Mouse (Mus musculus) neutrophil, adult 5-6 weeks (primary cell): ENCODE data around the gene Itgb4. TPM values are rescaled to one million over a fixed set of nuclear protein-coding genes. Genes with fewer than 3 reads are reported as not detected.

ENCODE experiments used
- ATAC-seq: fragments of 151-379, 151-347 bp; 2 replicates; pipeline ENCODE4 v1.8.0; 2017; ENCODE audit warnings: mild to moderate bottlenecking, moderate TSS enrichment; ENCODE audit not compliant: insufficient number of reproducible peaks, poor library complexity, low FRiP score, severe bottlenecking; ENCODE audit errors: extremely low read depth
- total RNA-seq: library from RNA; stranded (forward); fragments of 200-1000 nt; gene quantifications from 2 replicates; pipeline ENCODE4 v1.2.3, GENCODE M21; 2017

Gene Itgb4
- total RNA-seq, result 0.23 and 0.25 TPM in 2 replicates

DNA sequence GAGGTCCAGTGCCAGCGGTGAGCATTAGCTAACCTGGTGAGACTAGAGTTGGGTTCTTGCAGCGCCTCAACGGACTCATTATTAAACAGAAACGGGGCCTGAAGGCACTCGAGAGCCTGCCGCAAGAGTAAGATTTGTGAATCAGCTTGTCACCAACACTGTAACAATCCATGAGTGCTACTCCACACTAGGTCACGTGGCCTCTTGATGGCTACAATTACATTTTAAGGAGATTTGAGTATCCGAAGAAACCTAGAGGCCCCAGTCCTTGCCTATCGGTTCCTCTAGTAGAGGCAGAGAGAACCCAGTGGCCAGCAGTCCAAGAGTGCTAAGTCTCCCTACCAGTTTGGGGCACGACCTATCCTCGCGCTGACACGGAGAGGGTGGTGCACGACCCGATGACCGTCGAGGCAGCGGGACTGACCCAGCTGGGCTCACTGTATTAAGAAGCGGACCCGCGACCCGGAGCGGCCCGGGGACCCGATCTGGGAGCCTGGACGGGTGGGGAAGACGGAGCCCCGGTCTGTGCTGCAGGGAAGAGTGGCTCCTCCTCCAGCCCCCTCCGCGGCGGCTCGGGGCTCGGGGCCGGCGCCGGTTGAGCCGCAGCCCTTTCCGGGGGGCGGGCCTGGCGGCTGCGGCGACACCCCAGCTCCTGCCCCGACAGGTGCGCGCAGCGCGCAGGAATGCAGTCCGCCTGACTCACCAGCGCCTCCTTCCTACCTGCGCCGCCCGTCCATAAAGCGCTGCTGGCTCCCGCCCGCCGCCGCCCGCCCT, at the start of gene Itgb4:
Itgb4 (plus strand) TSS at position 401 of the 774 bp plus-strand sequence.
- peak; percentile 28; the same call in 1 of the 2 replicates for ATAC-seq

DNA sequence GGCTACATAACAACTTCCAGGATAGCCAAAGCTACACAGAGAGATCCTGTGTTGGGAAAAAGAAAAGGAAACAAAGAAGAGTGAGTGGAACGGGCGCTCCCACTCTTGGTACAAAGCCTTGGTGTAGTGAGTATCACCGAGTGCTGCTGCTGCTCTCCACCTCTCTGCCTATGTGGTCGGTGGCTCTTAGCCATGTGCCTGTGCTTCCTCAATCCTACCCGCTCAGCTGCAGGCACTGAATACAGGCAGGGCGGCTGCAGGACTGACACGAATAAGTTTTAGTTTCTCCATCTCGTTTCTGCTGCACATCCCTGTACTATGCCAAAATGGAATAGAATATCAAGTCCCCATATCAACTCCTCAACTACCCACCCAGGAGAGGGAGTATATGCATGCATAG, 45.5 kb upstream of the Itgb4 start:
- no peak for ATAC-seq

GRCm38 (mm10) chr11:115929818-115930217, 44.7 kb upstream of the Itgb4 start:
- ATAC-seq, result peak; percentile 40

DNA sequence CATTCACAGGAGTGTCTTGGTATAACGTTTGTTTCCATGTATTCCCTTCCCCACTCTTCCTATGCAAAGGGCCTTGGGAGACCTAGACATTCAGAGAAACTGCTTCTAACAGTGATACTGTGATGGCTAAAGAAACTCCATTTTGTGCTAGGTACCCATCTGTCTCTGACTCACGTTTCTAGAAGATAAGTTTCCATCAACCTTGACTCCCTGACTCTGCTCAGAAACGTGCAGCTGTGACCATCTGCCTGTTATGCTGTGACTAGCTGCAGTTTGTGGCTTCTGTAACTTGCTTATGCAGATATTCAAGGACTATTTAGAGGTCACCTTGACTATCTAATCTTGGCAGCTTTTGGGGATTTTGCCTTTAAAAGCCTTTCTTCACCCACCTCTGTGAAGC, 43.3 kb upstream of the Itgb4 start:
- no peak for ATAC-seq

- peak; percentile 96 for ATAC-seq
These were observed 41.3 kb upstream of the Itgb4 start, which contains the start of the genes Sap30bp and Recql5 for GRCm38 (mm10) chr11:115933108-115933746. Gene Sap30bp (plus strand): TSS chr11:115933282. Gene Recql5 (minus strand): TSS chr11:115933477.

- no peak for ATAC-seq
These were observed 40.8 kb upstream of the Itgb4 start for GRCm38 (mm10) chr11:115933747-115934110.

- peak; percentile 83 for ATAC-seq
These were observed 34.7 kb upstream of the Itgb4 start for GRCm38 (mm10) chr11:115939690-115940329.

DNA sequence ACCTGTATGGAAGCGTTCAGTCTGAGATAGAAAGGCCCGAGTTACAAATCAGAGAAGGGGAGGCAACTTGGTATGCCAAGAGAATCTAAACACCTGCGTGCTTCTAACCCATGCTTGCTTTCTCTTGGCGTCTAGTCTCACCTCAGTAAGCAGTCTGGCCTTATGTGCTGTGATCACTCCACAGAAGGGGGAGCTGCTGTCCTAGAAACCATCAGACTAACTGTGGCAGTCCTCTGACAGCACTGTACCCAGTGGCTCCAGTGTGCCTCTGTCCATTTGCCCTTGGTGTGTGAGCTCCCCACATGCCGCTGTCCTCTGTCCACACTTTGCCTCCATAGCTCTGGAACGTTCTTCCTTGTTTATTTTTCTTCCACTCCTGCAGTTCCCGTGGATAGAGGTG, 32.5 kb upstream of the Itgb4 start:
- ATAC-seq, result no peak

DNA sequence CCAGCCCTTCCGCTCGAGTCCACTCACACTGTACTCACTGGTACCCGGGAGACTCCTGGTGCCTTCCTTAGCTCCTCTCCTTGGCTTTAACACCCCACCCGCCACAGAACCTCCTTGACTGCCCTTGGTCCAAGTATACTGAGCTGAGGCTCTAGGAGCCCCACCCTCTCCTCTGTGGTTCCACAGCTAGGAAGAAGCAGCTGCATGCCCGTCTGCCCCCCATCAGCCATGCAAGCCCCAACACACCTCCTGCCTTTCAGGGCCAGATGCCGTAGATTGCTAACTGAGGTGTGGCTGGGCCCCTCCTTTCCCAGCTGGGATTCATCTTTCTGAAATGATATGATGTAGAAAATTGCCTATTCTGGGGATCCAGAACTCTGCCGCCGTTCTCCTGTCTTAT, 29.3 kb upstream of the Itgb4 start:
- no peak for ATAC-seq

DNA sequence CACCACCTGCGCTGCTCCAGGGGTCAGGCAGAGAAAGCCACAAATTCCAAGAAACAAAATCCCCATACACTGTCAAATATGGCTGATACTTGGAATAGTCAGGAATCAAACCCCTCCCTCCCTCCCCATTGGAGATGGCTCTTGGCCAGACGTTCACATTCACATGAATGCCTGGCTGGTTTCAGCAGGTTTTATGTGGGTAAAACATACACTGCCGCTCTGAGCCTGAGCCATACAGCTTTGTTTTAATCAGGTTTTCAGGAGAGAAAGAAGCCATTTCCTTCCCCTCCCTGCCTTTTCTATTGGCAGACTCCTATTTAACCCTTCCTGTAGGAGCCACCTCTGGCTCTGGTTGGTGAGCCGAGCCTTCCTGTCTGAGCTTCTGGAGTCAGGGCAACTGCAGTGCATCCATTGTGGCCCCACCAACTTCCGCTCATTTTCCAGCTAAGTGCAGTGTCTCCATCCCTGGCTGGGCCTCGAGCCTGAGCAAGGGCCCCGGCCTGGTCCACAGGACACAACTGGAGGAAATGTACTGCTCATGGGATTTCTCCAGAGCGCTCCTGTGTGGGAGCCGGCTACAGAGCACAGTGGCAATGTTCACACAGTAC, 28.2 kb upstream of the Itgb4 start:
- ATAC-seq, result no peak

DNA sequence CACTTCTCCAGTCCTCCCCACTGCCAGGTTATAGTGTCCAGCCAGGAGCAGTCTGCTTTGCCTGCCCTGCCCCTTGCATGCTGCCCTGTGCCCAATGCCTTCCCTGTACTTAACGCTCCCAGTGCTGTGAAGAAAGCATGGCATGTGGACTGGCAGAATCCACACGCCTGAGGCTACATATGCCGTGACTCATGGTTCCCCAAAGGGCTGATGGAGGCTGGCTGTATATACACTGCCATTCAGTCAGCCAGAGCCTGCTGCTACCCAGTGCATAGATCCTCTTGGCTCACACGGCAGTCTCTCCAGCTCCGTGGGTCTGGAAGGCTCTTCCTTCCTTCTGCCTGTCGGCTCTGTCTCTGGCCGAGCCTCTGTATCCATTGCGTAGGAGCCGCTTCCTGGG, 26.2 kb upstream of the Itgb4 start:
- no peak for ATAC-seq

- no peak for ATAC-seq
These were observed 23.8 kb upstream of the Itgb4 start for GRCm38 (mm10) chr11:115950719-115951118.

GRCm38 (mm10) chr11:115954712-115955111, 19.8 kb upstream of the Itgb4 start:
- no peak for ATAC-seq

- no peak for ATAC-seq
These were observed 19.2 kb upstream of the Itgb4 start for GRCm38 (mm10) chr11:115955195-115955858.

DNA sequence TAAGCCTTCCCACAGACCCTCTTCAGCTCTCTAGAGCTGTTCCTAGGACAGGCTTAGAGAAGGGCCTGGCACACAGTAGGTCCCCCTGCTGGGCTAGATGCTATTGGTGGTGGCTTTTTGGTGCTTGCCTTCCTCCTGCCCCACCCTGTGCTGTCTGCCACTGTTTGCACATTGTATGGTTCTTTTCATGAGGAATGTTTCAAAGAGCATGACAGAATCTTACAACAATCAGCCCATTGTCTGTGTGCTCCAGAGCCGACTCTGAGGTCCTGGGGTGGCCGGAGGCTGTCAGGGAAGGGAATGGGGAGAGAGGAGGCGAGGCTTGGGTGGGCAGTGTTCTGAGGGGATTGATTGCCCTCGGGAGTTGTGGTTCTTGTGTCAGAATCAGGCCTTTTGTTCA, 18.1 kb upstream of the Itgb4 start:
- ATAC-seq, result no peak

- no peak for ATAC-seq
These were observed 16.5 kb upstream of the Itgb4 start for GRCm38 (mm10) chr11:115957971-115958370.

- ATAC-seq, result no peak
These were observed 15.5 kb upstream of the Itgb4 start for GRCm38 (mm10) chr11:115959018-115959417.

DNA sequence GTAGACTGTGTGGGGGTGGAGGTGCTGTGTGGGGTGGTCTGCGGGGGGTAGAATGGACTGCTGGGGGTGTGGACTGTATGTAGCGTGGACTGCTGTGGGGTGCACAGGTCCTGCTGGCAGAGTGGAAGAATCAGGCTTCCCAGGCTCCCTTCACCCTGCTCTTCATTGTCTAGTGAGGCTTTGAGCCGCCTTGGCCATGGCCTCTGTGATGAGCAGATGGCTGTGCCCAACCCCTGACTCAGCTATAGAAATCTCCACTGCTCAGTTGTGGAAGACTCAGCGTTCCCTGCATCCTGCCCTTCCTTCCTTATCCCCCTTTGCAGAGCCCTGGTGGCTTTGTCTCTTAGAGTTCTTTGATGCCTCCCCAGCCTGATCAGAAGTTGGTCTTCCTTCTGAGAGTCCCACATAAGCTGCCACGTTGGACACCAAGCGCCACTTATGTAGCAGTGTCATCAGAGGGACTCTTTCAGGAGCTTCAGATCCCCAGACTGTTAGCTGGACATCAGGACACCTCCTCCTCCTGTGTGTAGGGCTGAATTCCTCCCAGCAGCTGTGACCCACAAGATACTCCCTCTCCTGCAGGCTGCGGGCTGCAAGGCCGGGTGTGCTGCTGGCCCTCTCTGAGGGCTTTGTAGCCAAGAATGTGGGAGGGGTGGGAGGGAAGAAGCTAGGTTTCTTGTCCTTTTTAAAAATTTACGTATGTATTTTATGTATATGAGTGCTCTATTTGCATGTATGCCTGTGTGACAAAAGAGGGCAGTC, 11.7 kb upstream of the Itgb4 start:
- ATAC-seq, result no peak
